Comparison of ENCODE assay signal across 22 mouse cellular contexts in the genomic region with DNA sequence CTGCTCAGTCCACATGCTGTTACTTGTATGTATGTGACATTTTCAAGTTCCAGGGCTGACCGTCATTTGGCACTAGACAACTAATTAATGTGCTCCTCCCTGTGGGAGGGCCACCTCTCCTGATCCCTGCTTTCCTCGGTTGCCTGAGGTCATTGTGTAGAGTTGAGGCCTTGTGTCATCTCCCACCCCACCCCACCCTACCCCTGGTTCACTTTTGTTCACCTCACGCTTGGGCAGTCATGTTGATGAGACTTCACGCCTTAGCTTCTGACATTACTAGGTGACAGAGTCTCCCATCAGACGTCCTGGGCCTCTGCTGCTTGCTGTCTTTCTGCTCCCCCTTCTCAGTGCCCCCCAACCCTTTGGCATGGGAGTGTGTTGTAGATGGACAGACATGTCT.
"Had no signal": no experiment of that assay in that cellular context is flagged by ENCODE, and none has a peak within 500 bp of the region (broad histone marks: within the 10 kb centered on the region; RNA-seq: fewer than 3 reads in every experiment).

No protein-coding gene starts in this region.

- H3K27ac ChIP-seq: layer of hippocampus, adult 2 months; limb, embryonic 10.5 days; limb, embryonic 13.5 days; liver, embryonic 12.5 days; liver, embryonic 15.5 days; lung, embryonic 15.5 days; midbrain, embryonic 12.5 days; neural tube, embryonic 12.5 days; neural tube, embryonic 15.5 days; stomach, postnatal 0 days had no signal

- H3K4me1 ChIP-seq: limb, embryonic 10.5 days; liver, embryonic 12.5 days; liver, embryonic 15.5 days; lung, embryonic 15.5 days; midbrain, embryonic 12.5 days; neural tube, embryonic 12.5 days; neural tube, embryonic 15.5 days had no signal

- ATAC-seq: intestine, postnatal 0 days; liver, embryonic 12.5 days had no signal

- H3K9ac ChIP-seq: limb, embryonic 13.5 days; liver, embryonic 12.5 days; liver, embryonic 15.5 days; lung, embryonic 15.5 days; midbrain, embryonic 12.5 days; neural tube, embryonic 12.5 days; neural tube, embryonic 15.5 days had no signal

- H3K27me3 ChIP-seq: limb, embryonic 13.5 days; liver, embryonic 12.5 days; liver, embryonic 15.5 days; lung, embryonic 15.5 days; megakaryocyte, embryonic 14.5 days; midbrain, embryonic 12.5 days; neural tube, embryonic 12.5 days; neural tube, embryonic 15.5 days had no signal

- H3K36me3 ChIP-seq: lung, embryonic 15.5 days had no signal

- H3K4me3 ChIP-seq: layer of hippocampus, adult 2 months; limb, embryonic 10.5 days; limb, embryonic 13.5 days; liver, embryonic 12.5 days; liver, embryonic 15.5 days; lung, embryonic 15.5 days; megakaryocyte, embryonic 14.5 days; midbrain, embryonic 12.5 days; neural tube, embryonic 12.5 days; neural tube, embryonic 15.5 days had no signal

- DNase-seq: kidney, adult 8-10 months; kidney, postnatal 25 days; layer of hippocampus, adult 9-11 months; liver; lung, adult 18-20 months; lung, postnatal 10 days; lung, postnatal 36 days; right cerebral cortex, postnatal 4 days; thymus, adult 2 months; thymus, postnatal 14 days had no signal

- H3K9me3 ChIP-seq: limb, embryonic 10.5 days; limb, embryonic 13.5 days; liver, embryonic 12.5 days; liver, embryonic 15.5 days; lung, embryonic 15.5 days; midbrain, embryonic 12.5 days; neural tube, embryonic 12.5 days; neural tube, embryonic 15.5 days had no signal

- H3K4me2 ChIP-seq: limb, embryonic 13.5 days; liver, embryonic 12.5 days; liver, embryonic 15.5 days; lung, embryonic 15.5 days; midbrain, embryonic 12.5 days; neural tube, embryonic 12.5 days; neural tube, embryonic 15.5 days had no signal
